In genomic region chr2:146898977-146899376, GRCm38 (mm10) we compare ENCODE assay signal across 12 mouse cellular contexts. TPM values are rescaled to one million over a fixed set of nuclear protein-coding genes. Genes with fewer than 3 reads are reported as not detected.
DNase-seq lines count a peak whose midpoint lies in the region; ATAC-seq and TF ChIP-seq lines count a peak whose summit lies in the region.
"Had no signal": no experiment of that assay in that cellular context is flagged by ENCODE, and none has a peak within 500 bp of the region (broad histone marks: within the 10 kb centered on the region; RNA-seq: fewer than 3 reads in every experiment).

No protein-coding gene starts in this region.

- no peaks in the 10 kb centered on the region for H3K4me1 ChIP-seq in kidney, postnatal 0 days (replicated peaks; ENCODE audit: insufficient read depth, low read length)
- H3K4me1 ChIP-seq in kidney, embryonic 16.5 days (ENCODE audit: insufficient read depth, low read length): no peaks in the 10 kb centered on the region
- H3K4me1 ChIP-seq: forebrain, embryonic 10.5 days; hindbrain, embryonic 13.5 days had no signal

- ATAC-seq in CD4-positive, CD25-positive, alpha-beta regulatory T cell, adult 4 months: no peak
- 0 out of 2 replicates have a peak, but pooled peaks have one; percentile 29 for ATAC-seq in kidney, postnatal 0 days (replicated peaks; ENCODE audit: low FRiP score, low read depth)
- no peak for ATAC-seq in kidney, embryonic 16.5 days (ENCODE audit: low FRiP score, low TSS enrichment)
- peak; percentile 43 for ATAC-seq in inflammation-experienced regulatory T-cells, adult 6 months

- no peak overlapping the region for H3K27ac ChIP-seq in kidney, postnatal 0 days
- no peak overlapping the region for H3K27ac ChIP-seq in kidney, embryonic 16.5 days (ENCODE audit: low read length)
- H3K27ac ChIP-seq: forebrain, embryonic 10.5 days; hindbrain, embryonic 13.5 days had no signal

- DNase-seq in CD4-positive, CD25-positive, alpha-beta regulatory T cell, adult 2 months (ENCODE audit: low read depth, low spot score): peak; percentile 20
- no peak for DNase-seq in kidney, postnatal 0 days (ENCODE audit: low spot score)
- peak; percentile 27 for DNase-seq in 3T3-L1 (ENCODE audit: low read depth, low spot score)
- no peak for DNase-seq in natural killer cell, adult 2 months (ENCODE audit: low spot score in 2 of 2)
- DNase-seq in left cerebral cortex, postnatal 36 days (ENCODE audit: low spot score in 2 of 2): no peak
- DNase-seq: heart, adult 11 months; thymus, postnatal 14 days had no signal

- H3K4me2 ChIP-seq in kidney, postnatal 0 days (ENCODE audit: low read length): no peak overlapping the region
- no peak overlapping the region for H3K4me2 ChIP-seq in kidney, embryonic 16.5 days (replicated peaks; ENCODE audit: low read depth, low read length)
- H3K4me2 ChIP-seq: hindbrain, embryonic 13.5 days had no signal

- H3K27me3 ChIP-seq in kidney, postnatal 0 days (ENCODE audit: insufficient read depth, low read length): no peaks in the 10 kb centered on the region
- no peaks in the 10 kb centered on the region for H3K27me3 ChIP-seq in kidney, embryonic 16.5 days (ENCODE audit: insufficient read depth, low read length)
- H3K27me3 ChIP-seq: hindbrain, embryonic 13.5 days had no signal

- H3K36me3 ChIP-seq in kidney, postnatal 0 days (ENCODE audit: insufficient read depth, low read length): no peaks in the 10 kb centered on the region
- no peaks in the 10 kb centered on the region for H3K36me3 ChIP-seq in kidney, embryonic 16.5 days (ENCODE audit: insufficient read depth, low read length)
- H3K36me3 ChIP-seq: forebrain, embryonic 10.5 days; hindbrain, embryonic 13.5 days had no signal

- TF ChIP-seq CTCF in kidney, postnatal 0 days (IDR thresholded peaks at IDR 0.05; ENCODE audit: low read depth): peak; percentile 59

- intact Hi-C loops in left cerebral cortex, postnatal 36 days (cut with DNase I): no loop called here

- no peak overlapping the region for H3K9ac ChIP-seq in kidney, postnatal 0 days (ENCODE audit: low read depth, low read length)
- no peak overlapping the region for H3K9ac ChIP-seq in kidney, embryonic 16.5 days (replicated peaks; ENCODE audit: low read length)
- H3K9ac ChIP-seq: hindbrain, embryonic 13.5 days had no signal

- no peaks in the 10 kb centered on the region for H3K9me3 ChIP-seq in kidney, postnatal 0 days (replicated peaks; ENCODE audit: low read length)
- no peaks in the 10 kb centered on the region for H3K9me3 ChIP-seq in kidney, embryonic 16.5 days (ENCODE audit: low read length)
- H3K9me3 ChIP-seq: forebrain, embryonic 10.5 days; hindbrain, embryonic 13.5 days had no signal

- no peak overlapping the region for H3K4me3 ChIP-seq in kidney, postnatal 0 days (replicated peaks; ENCODE audit: low read depth, low read length)
- H3K4me3 ChIP-seq in kidney, embryonic 16.5 days (ENCODE audit: low read length): no peak overlapping the region
- H3K4me3 ChIP-seq: forebrain, embryonic 10.5 days; hindbrain, embryonic 13.5 days had no signal

RNA-seq across cellular contexts. Expression of gene Kiz, which starts 43.3 kb away (rescaled TPM):
- 10 to 100 TPM; 20.3 to 28.6 TPM for polyA plus RNA-seq in CD4-positive, CD25-positive, alpha-beta regulatory T cell, adult 4 months (2017; shearing (Covaris generic))
- polyA plus RNA-seq in kidney, postnatal 0 days (2015; fragmentation: Nextera tagmentation; extraction: Ambion mirVana): 31.0 and 34.7 TPM in 2 replicates
- polyA plus RNA-seq in kidney, embryonic 16.5 days (2015; fragmentation: Nextera tagmentation; extraction: Ambion mirVana): 34.3 and 37.1 TPM in 2 replicates
- 10 to 100 TPM; 15.0 to 27.4 (median 22.9) TPM for polyA plus RNA-seq in inflammation-experienced regulatory T-cells, adult 6 months (2017; shearing (Covaris generic))
- total RNA-seq in left cerebral cortex, postnatal 36 days (2021): 10 to 100 TPM; 19.3 to 20.3 TPM

Comparison
In these comparisons a context has a peak if more than half of its experiments do, and no peak if none do; other contexts are left out.
1. ATAC-seq: peak in kidney, postnatal 0 days (single experiment) and inflammation-experienced regulatory T-cells, adult 6 months (single experiment); none in CD4-positive, CD25-positive, alpha-beta regulatory T cell, adult 4 months (single experiment) and kidney, embryonic 16.5 days (single experiment).
2. DNase-seq: peak in CD4-positive, CD25-positive, alpha-beta regulatory T cell, adult 2 months (single experiment) and 3T3-L1 (single experiment); none in kidney, postnatal 0 days (single experiment), natural killer cell, adult 2 months (0 of 2) and left cerebral cortex, postnatal 36 days (0 of 2).